Mouse (Mus musculus) CH12.LX (cell line): Measurements from ENCODE around the gene Dnajc2.

ENCODE experiments used
- CHD2 ChIP-seq: IDR thresholded peaks from 2 replicates; pipeline ENCODE4 v1.6.1; 2011; ENCODE audit warnings: low read length, improper control_type of control experiment
- CTCF ChIP-seq, 2 experiments: IDR thresholded peaks in 1 of 2; conservative IDR thresholded peaks in 1 of 2; 2 replicates each; pipeline ENCODE4 v1.5.1; 2011 to 2012; ENCODE audit warnings: low read depth in 2 of 2, low read length in 2 of 2, improper control_type of control experiment in 1 of 2, inconsistent platforms in 1 of 2, mild to moderate bottlenecking in 1 of 2, moderate library complexity in 1 of 2
- EP300 ChIP-seq: IDR thresholded peaks from 2 replicates; pipeline ENCODE4 v1.6.1; 2011; ENCODE audit warnings: low read length, improper control_type of control experiment
- JUND ChIP-seq: conservative IDR thresholded peaks from 2 replicates; pipeline ENCODE4 v1.6.1; 2011; ENCODE audit warnings: low read depth, low read length, improper control_type of control experiment
- MYC ChIP-seq: IDR thresholded peaks from 2 replicates; pipeline ENCODE4 v1.6.1; 2011; ENCODE audit warnings: low read depth, mild to moderate bottlenecking, improper control_type of control experiment, low read length
- NELFE ChIP-seq: IDR thresholded peaks from 2 replicates; pipeline ENCODE4 v1.6.1; 2011; ENCODE audit warnings: low read depth, low read length, improper control_type of control experiment
- POLR2A ChIP-seq: IDR thresholded peaks from 2 replicates; pipeline ENCODE4 v1.6.1; 2011; ENCODE audit warnings: low read depth, mild to moderate bottlenecking, improper control_type of control experiment, low read length
- POLR2AphosphoS2 ChIP-seq: IDR thresholded peaks from 2 replicates; pipeline ENCODE4 v1.6.1; 2011; ENCODE audit warnings: low read depth, low read length, improper control_type of control experiment
- RAD21 ChIP-seq: IDR thresholded peaks from 2 replicates; pipeline ENCODE4 v1.6.1; 2011; ENCODE audit warnings: low read depth, mild to moderate bottlenecking, low read length, improper control_type of control experiment, moderate library complexity

DNA sequence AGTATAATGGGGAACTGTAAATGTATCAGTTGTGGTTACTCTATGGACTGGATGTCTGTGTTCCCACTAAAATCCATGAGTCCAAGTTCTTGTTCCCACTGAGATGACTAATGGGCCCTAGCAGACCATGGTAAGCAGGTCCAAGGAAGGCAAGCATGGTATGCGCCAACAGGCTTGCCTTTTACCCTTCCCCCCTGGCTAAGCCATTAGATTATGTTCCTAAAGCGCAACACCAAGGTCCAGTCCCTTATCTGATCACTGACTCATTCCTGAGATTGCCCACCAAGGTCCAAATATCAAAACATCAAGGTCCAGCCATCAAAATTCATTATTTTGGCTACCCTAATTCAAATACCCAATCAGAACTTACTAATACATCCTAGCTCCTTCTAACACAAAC lies 65.8 kb downstream of the Dnajc2 start:
- no peak for TF ChIP-seq CTCF (conservative IDR thresholded peaks at IDR 0.05 in 1 of 2, IDR thresholded peaks at IDR 0.05 in 1 of 2; ENCODE audit: low read depth in 2 of 2, low read length in 2 of 2)
- TF ChIP-seq POLR2AphosphoS2: no peak
- TF ChIP-seq JUND: no peak
- no peak for TF ChIP-seq NELFE
- no peak for TF ChIP-seq MYC
- no peak for TF ChIP-seq POLR2A
- no peak for TF ChIP-seq EP300
- TF ChIP-seq RAD21: no peak
- no peak for TF ChIP-seq CHD2
